Mouse (Mus musculus) ES-E14 (cell line): ENCODE data around the gene Zbtb7b.

ENCODE experiments used
- MAFK ChIP-seq: IDR thresholded peaks from 2 replicates; pipeline ENCODE4 v1.6.1; 2014; ENCODE audit warnings: mild to moderate bottlenecking, low read depth, low read length, inconsistent platforms; ENCODE audit not compliant: insufficient read depth
- ZC3H11A ChIP-seq: IDR thresholded peaks from 2 replicates; pipeline ENCODE4 v1.6.1; 2012; ENCODE audit warnings: low read depth, mild to moderate bottlenecking, inconsistent platforms, low read length, borderline replicate concordance
- ZNF384 ChIP-seq: IDR thresholded peaks from 2 replicates; pipeline ENCODE4 v1.6.1; 2012; ENCODE audit warnings: low read depth, low read length, inconsistent platforms

- TF ChIP-seq ZC3H11A (no peak), MAFK (no peak), ZNF384 (no peak)
Measured at GRCm38 (mm10) chr3:89419571-89419970, 25.0 kb upstream of the Zbtb7b start.
